Mouse (Mus musculus): ENCODE data around the gene Fndc9. TPM values are rescaled to one million over a fixed set of nuclear protein-coding genes. Genes with fewer than 3 reads are reported as not detected.

Fndc9 gene
- not detected for polyA plus RNA-seq (2014; fragmentation: Illumina TruSeq; extraction: RNeasy Lipid Tissue Mini Kit (QIAGEN cat#74804); ENCODE audit: low read depth, low replicate concordance)

DNA sequence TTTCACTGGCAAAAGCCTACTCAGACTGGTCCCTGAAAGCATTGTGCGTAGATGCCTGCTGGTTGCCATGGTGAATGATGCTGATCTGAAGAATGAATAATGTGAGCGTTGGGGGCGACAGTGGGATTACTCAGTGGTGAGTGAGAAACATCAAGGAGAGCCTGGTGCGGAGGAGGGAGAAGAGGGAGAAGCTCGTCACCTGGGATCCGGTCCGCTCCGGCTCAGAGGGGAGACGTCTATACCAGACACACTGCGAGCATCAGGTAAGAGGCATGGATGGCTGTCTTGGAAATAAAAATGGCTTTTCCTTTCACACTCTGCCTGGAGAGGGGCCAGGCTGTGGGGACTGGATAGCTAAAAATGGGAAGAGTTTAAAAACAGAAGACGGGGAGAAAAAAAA, at the start of gene Fndc9:
TSS of gene Fndc9 (plus strand) at position 198 of the 400 bp plus-strand sequence.

Other genes with a start within 250 kb of the Fndc9 start
- 1.3 TPM for gene Gm12166, start 183.2 kb upstream of the Fndc9 start, polyA plus RNA-seq (2014; fragmentation: Illumina TruSeq; extraction: RNeasy Lipid Tissue Mini Kit (QIAGEN cat#74804); ENCODE audit: low read depth, low replicate concordance)
- 6.3 TPM for gene Adam19, start 179.5 kb upstream of the Fndc9 start, polyA plus RNA-seq (2014; fragmentation: Illumina TruSeq; extraction: RNeasy Lipid Tissue Mini Kit (QIAGEN cat#74804); ENCODE audit: low read depth, low replicate concordance)
- 2.9 TPM for gene Nipal4, start 69.0 kb upstream of the Fndc9 start, polyA plus RNA-seq (2014; fragmentation: Illumina TruSeq; extraction: RNeasy Lipid Tissue Mini Kit (QIAGEN cat#74804); ENCODE audit: low read depth, low replicate concordance)
- 3.8 TPM for gene Cyfip2, start 77.3 kb downstream of the Fndc9 start, polyA plus RNA-seq (2014; fragmentation: Illumina TruSeq; extraction: RNeasy Lipid Tissue Mini Kit (QIAGEN cat#74804); ENCODE audit: low read depth, low replicate concordance)
- 0.29 TPM for gene Itk, start 154.0 kb downstream of the Fndc9 start, polyA plus RNA-seq (2014; fragmentation: Illumina TruSeq; extraction: RNeasy Lipid Tissue Mini Kit (QIAGEN cat#74804); ENCODE audit: low read depth, low replicate concordance)
- 2.3 TPM for gene Fam71b, start 161.0 kb downstream of the Fndc9 start, polyA plus RNA-seq (2014; fragmentation: Illumina TruSeq; extraction: RNeasy Lipid Tissue Mini Kit (QIAGEN cat#74804); ENCODE audit: low read depth, low replicate concordance)
- 41.2 TPM for gene Med7, start 201.4 kb downstream of the Fndc9 start, polyA plus RNA-seq (2014; fragmentation: Illumina TruSeq; extraction: RNeasy Lipid Tissue Mini Kit (QIAGEN cat#74804); ENCODE audit: low read depth, low replicate concordance)
- 1.2 TPM for gene Havcr2, start 219.4 kb downstream of the Fndc9 start, polyA plus RNA-seq (2014; fragmentation: Illumina TruSeq; extraction: RNeasy Lipid Tissue Mini Kit (QIAGEN cat#74804); ENCODE audit: low read depth, low replicate concordance)

Measured in adipose tissue, adult 10 weeks (tissue).